Mouse (Mus musculus): ENCODE measurements around the gene Msi1. TPM values are rescaled to one million over a fixed set of nuclear protein-coding genes. Genes with fewer than 3 reads are reported as not detected.

The Msi1 gene
- polyA plus RNA-seq, 1 experiment: 0.90 TPM

GRCm38 (mm10) chr5:115487942-115488580, 58.7 kb downstream of the Msi1 start:
- Histone ChIP-seq H3ac (ENCODE audit: control insufficient read depth, insufficient read length, low read depth) (no peak overlapping the region), H3K27me3 (ENCODE audit: control insufficient read depth, insufficient read depth, insufficient read length) (no peaks in the 10 kb centered on the region), H3K4me3 (ENCODE audit: insufficient read depth, poor library complexity, severe bottlenecking) (no peak overlapping the region), H3K79me3 (ENCODE audit: low read depth) (no peaks in the 10 kb centered on the region), H3K79me2 (ENCODE audit: control insufficient read depth, insufficient read depth) (no peaks in the 10 kb centered on the region), H3K36me3 (ENCODE audit: control insufficient read depth, insufficient read depth) (no peaks in the 10 kb centered on the region)
- TF ChIP-seq USF1 (IDR thresholded peaks at IDR 0.05; ENCODE audit: low read depth) (no peak), CTCF (IDR thresholded peaks at IDR 0.05; ENCODE audit: control insufficient read depth, insufficient read depth, insufficient read length) (no peak), MYOG (IDR thresholded peaks at IDR 0.05; ENCODE audit: control insufficient read depth, extremely low read depth, insufficient read length) (no peak), MYOD1 (IDR thresholded peaks at IDR 0.05; ENCODE audit: control insufficient read depth, insufficient read length, low read depth) (no peak), CEBPB (IDR thresholded peaks at IDR 0.05; ENCODE audit: low read depth) (no peak), FOSL1 (IDR thresholded peaks at IDR 0.05; ENCODE audit: insufficient read depth, low read length, poor library complexity, severe bottlenecking) (no peak), MAX (IDR thresholded peaks at IDR 0.05) (no peak)

GRCm38 (mm10) chr5:115488841-115489698, 59.7 kb downstream of the Msi1 start:
- TF ChIP-seq CTCF (IDR thresholded peaks at IDR 0.05; ENCODE audit: control insufficient read depth, insufficient read depth, insufficient read length) (no peak), CEBPB (IDR thresholded peaks at IDR 0.05; ENCODE audit: low read depth) (peak; percentile 83)
- H3K27me3 ChIP-seq (ENCODE audit: control insufficient read depth, insufficient read depth, insufficient read length): no peaks in the 10 kb centered on the region
- H3ac ChIP-seq (ENCODE audit: control insufficient read depth, insufficient read length, low read depth): peak overlapping the region; percentile 52
- no peaks in the 10 kb centered on the region for H3K79me3 ChIP-seq (ENCODE audit: low read depth)
- H3K79me2 ChIP-seq (ENCODE audit: control insufficient read depth, insufficient read depth): no peaks in the 10 kb centered on the region
- peak overlapping the region; percentile 7 for H3K4me3 ChIP-seq (ENCODE audit: insufficient read depth, poor library complexity, severe bottlenecking)
- no peaks in the 10 kb centered on the region for H3K36me3 ChIP-seq (ENCODE audit: control insufficient read depth, insufficient read depth)

GRCm38 (mm10) chr5:115489699-115490637, 60.6 kb downstream of the Msi1 start:
- peak overlapping the region; percentile 69 for H3ac ChIP-seq (ENCODE audit: control insufficient read depth, insufficient read length, low read depth)
- H3K36me3 ChIP-seq (ENCODE audit: control insufficient read depth, insufficient read depth): no peaks in the 10 kb centered on the region
- no peak for TF ChIP-seq USF1 (IDR thresholded peaks at IDR 0.05; ENCODE audit: low read depth)
- TF ChIP-seq CEBPB (IDR thresholded peaks at IDR 0.05; ENCODE audit: low read depth): peak; percentile 86
- TF ChIP-seq MYOD1 (IDR thresholded peaks at IDR 0.05; ENCODE audit: control insufficient read depth, insufficient read length, low read depth): no peak
- TF ChIP-seq MAX (IDR thresholded peaks at IDR 0.05): peak; percentile 36
- TF ChIP-seq CTCF (IDR thresholded peaks at IDR 0.05; ENCODE audit: control insufficient read depth, insufficient read depth, insufficient read length): no peak
- TF ChIP-seq FOSL1 (IDR thresholded peaks at IDR 0.05; ENCODE audit: insufficient read depth, low read length, poor library complexity, severe bottlenecking): no peak
- no peaks in the 10 kb centered on the region for H3K27me3 ChIP-seq (ENCODE audit: control insufficient read depth, insufficient read depth, insufficient read length)
- no peaks in the 10 kb centered on the region for H3K79me3 ChIP-seq (ENCODE audit: low read depth)
- no peaks in the 10 kb centered on the region for H3K79me2 ChIP-seq (ENCODE audit: control insufficient read depth, insufficient read depth)
- no peak overlapping the region for H3K4me3 ChIP-seq (ENCODE audit: insufficient read depth, poor library complexity, severe bottlenecking)

- H3ac ChIP-seq (ENCODE audit: control insufficient read depth, insufficient read length, low read depth): no peak overlapping the region
- H3K79me2 ChIP-seq (ENCODE audit: control insufficient read depth, insufficient read depth): no peaks in the 10 kb centered on the region
- no peak overlapping the region for H3K4me3 ChIP-seq (ENCODE audit: insufficient read depth, poor library complexity, severe bottlenecking)
- H3K27me3 ChIP-seq (ENCODE audit: control insufficient read depth, insufficient read depth, insufficient read length): no peaks in the 10 kb centered on the region
- no peaks in the 10 kb centered on the region for H3K36me3 ChIP-seq (ENCODE audit: control insufficient read depth, insufficient read depth)
- TF ChIP-seq CTCF (IDR thresholded peaks at IDR 0.05; ENCODE audit: control insufficient read depth, insufficient read depth, insufficient read length) (no peak), MAX (IDR thresholded peaks at IDR 0.05) (no peak), MYOG (IDR thresholded peaks at IDR 0.05; ENCODE audit: control insufficient read depth, extremely low read depth, insufficient read length) (no peak), FOSL1 (IDR thresholded peaks at IDR 0.05; ENCODE audit: insufficient read depth, low read length, poor library complexity, severe bottlenecking) (no peak), MYOD1 (IDR thresholded peaks at IDR 0.05; ENCODE audit: control insufficient read depth, insufficient read length, low read depth) (no peak), USF1 (IDR thresholded peaks at IDR 0.05; ENCODE audit: low read depth) (no peak), CEBPB (IDR thresholded peaks at IDR 0.05; ENCODE audit: low read depth) (no peak)
- no peaks in the 10 kb centered on the region for H3K79me3 ChIP-seq (ENCODE audit: low read depth)
These were observed 61.2 kb downstream of the Msi1 start for GRCm38 (mm10) chr5:115490638-115491000.

- Histone ChIP-seq H3K79me2 (ENCODE audit: control insufficient read depth, insufficient read depth) (no peaks in the 10 kb centered on the region), H3ac (ENCODE audit: control insufficient read depth, insufficient read length, low read depth) (no peak overlapping the region), H3K36me3 (ENCODE audit: control insufficient read depth, insufficient read depth) (no peaks in the 10 kb centered on the region), H3K4me3 (ENCODE audit: insufficient read depth, poor library complexity, severe bottlenecking) (no peak overlapping the region), H3K79me3 (ENCODE audit: low read depth) (no peaks in the 10 kb centered on the region), H3K27me3 (ENCODE audit: control insufficient read depth, insufficient read depth, insufficient read length) (no peaks in the 10 kb centered on the region)
- no peak for TF ChIP-seq USF1 (IDR thresholded peaks at IDR 0.05; ENCODE audit: low read depth)
- no peak for TF ChIP-seq MYOG (IDR thresholded peaks at IDR 0.05; ENCODE audit: control insufficient read depth, extremely low read depth, insufficient read length)
- TF ChIP-seq CTCF (IDR thresholded peaks at IDR 0.05; ENCODE audit: control insufficient read depth, insufficient read depth, insufficient read length): no peak
- TF ChIP-seq FOSL1 (IDR thresholded peaks at IDR 0.05; ENCODE audit: insufficient read depth, low read length, poor library complexity, severe bottlenecking): no peak
- TF ChIP-seq CEBPB (IDR thresholded peaks at IDR 0.05; ENCODE audit: low read depth): no peak
- no peak for TF ChIP-seq MYOD1 (IDR thresholded peaks at IDR 0.05; ENCODE audit: control insufficient read depth, insufficient read length, low read depth)
- no peak for TF ChIP-seq MAX (IDR thresholded peaks at IDR 0.05)
These were observed 61.7 kb downstream of the Msi1 start for GRCm38 (mm10) chr5:115491076-115491475.
